Mouse (Mus musculus) small intestine, adult 2 months (tissue): ENCODE measurements around the gene Adcy1. TPM values are rescaled to one million over a fixed set of nuclear protein-coding genes. Genes with fewer than 3 reads are reported as not detected.

Source experiments
- H3K27ac ChIP-seq: fragments of 200-500 bp; 2 replicates; pipeline ENCODE4 v1.5.1; 2012; ENCODE audit warnings: low read depth, low read length, control low read depth, inconsistent platforms; ENCODE audit not compliant: insufficient read depth
- H3K27me3 ChIP-seq: fragments of 200-500 bp; 2 replicates; pipeline ENCODE4 v1.6.1; 2012; ENCODE audit warnings: mild to moderate bottlenecking, moderate library complexity, low read length, inconsistent platforms; ENCODE audit not compliant: control insufficient read depth, insufficient read depth
- H3K36me3 ChIP-seq: fragments of 200-500 bp; 2 replicates; pipeline ENCODE4 v1.6.1; 2012; ENCODE audit warnings: mild to moderate bottlenecking, low read length, control low read depth, inconsistent platforms; ENCODE audit not compliant: control insufficient read depth, insufficient read depth
- H3K4me1 ChIP-seq: fragments of 200-500 bp; 2 replicates; pipeline ENCODE4 v1.6.1; 2012; ENCODE audit warnings: low read length, inconsistent platforms, mixed read lengths; ENCODE audit not compliant: control insufficient read depth, insufficient read depth, insufficient read length
- H3K4me3 ChIP-seq: fragments of 200-500 bp; 2 replicates; pipeline ENCODE4 v1.5.1; 2012; ENCODE audit warnings: low read depth, mild to moderate bottlenecking, control low read depth, inconsistent platforms, low read length, moderate library complexity
- CTCF ChIP-seq: fragments of 200-500 bp; IDR thresholded peaks from 2 replicates; pipeline ENCODE4 v1.5.1; 2012; ENCODE audit warnings: low read depth, mild to moderate bottlenecking, control low read depth, inconsistent platforms, low read length, moderate library complexity, mixed read lengths; ENCODE audit not compliant: insufficient replicate concordance, insufficient read length; ENCODE audit errors: extremely low read depth
- POLR2A ChIP-seq: fragments of 200-500 bp; IDR thresholded peaks from 2 replicates; pipeline ENCODE4 v1.6.1; 2012; ENCODE audit warnings: low read depth, mild to moderate bottlenecking, control low read depth, inconsistent platforms, low read length, moderate library complexity
- WGBS: fragments of 180-500 bp; shearing (Covaris S2); methylation state at CpG from one replicate; pipeline ENCODE4 v1.1.7; 2018; 5-methylcytosine and 5-hydroxymethylcytosine counted together
- polyA plus RNA-seq: library from polyadenylated mRNA; depleted of rRNA; stranded (reverse); fragments of >200 nt; gene quantifications from 2 replicates; pipeline ENCODE4 v1.2.3, GENCODE M21; 2012

The Adcy1 gene
- polyA plus RNA-seq, 1 experiment, result 0.34 TPM

DNA sequence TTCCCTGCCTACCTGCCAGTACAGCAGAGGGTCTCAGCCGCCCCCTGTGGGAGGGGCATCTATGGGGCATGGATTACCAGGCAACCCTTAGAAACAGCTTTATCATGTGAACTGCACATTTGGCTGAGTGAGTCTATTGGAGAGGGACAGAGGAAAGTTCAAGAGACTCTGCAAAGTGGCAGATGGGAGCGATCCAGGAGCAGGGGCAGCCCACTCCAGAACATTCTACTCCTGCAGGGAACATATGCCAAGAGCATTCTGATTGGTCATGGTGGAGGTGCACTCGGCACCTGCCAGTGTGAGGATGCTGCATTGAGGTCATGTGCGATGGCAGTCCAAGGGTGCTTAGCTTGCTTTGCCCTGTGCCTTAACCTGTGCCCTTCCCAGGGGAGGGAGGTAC, 6.5 kb downstream of the Adcy1 start:
- TF ChIP-seq POLR2A, result no peak
- TF ChIP-seq CTCF, result no peak
- Histone ChIP-seq H3K27me3 (no peaks in the 10 kb centered on the region; the same call in 1 of the 2 replicates), H3K4me1 (no peaks in the 10 kb centered on the region), H3K4me3 (no peak overlapping the region), H3K36me3 (no peaks in the 10 kb centered on the region), H3K27ac (no peak overlapping the region)
- 86% methylated on average over 4 of the region's 4 CpGs for WGBS

DNA sequence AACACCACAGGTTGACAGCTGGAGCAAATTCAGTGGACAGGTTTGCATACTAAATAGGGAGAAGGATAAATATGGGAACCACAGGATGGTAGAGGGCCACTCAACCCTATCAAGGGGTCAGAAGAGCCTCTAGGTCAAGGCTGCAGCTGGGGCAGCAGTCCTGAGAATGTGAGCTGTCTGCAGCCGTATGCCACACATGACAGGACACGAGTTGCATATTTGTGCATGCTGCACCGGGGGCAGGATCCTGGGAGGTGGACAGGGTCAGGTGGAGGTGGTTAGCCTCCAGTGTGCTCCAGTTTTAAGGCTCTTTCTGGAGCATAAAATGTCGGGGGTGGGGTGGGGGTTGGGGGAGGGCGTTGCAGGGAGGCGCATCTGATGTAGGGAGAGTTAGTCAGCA, 8.3 kb downstream of the Adcy1 start:
- 71% methylated on average over 6 of the region's 6 CpGs for WGBS
- H3K36me3 ChIP-seq, result no peaks in the 10 kb centered on the region
- TF ChIP-seq POLR2A, result no peak
- no peak for TF ChIP-seq CTCF

DNA sequence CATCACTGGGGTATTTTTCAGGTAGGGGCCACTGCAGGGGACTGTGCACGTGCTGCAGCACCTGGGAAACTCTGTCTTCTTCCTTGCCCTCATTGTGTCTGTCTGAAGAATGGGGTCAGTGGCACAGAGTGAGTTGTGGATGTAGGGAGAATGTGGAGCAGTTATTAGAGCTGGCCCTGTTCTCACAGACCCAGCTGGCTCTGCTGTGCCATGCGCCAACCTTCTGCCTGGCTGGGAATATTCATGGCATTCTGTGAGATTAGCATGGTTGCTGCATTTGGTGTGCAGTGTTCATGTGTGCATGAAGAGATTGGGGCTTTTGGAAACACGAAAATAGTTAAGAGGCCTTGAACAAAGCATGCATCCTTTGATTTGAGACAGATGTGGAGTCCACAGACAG, 10.3 kb downstream of the Adcy1 start:
- Histone ChIP-seq H3K27me3 (no peaks in the 10 kb centered on the region), H3K4me1 (no peaks in the 10 kb centered on the region), H3K4me3 (no peak overlapping the region), H3K27ac (no peak overlapping the region), H3K36me3 (no peaks in the 10 kb centered on the region)
- TF ChIP-seq POLR2A, result no peak
- no peak for TF ChIP-seq CTCF
- 85% methylated on average over 3 of the region's 3 CpGs for WGBS

More for the DNA sequence above, 8.3 kb downstream of the Adcy1 start:
- Histone ChIP-seq H3K4me3 (no peak overlapping the region), H3K4me1 (no peaks in the 10 kb centered on the region), H3K27ac (no peak overlapping the region), H3K27me3 (no peaks in the 10 kb centered on the region)

DNA sequence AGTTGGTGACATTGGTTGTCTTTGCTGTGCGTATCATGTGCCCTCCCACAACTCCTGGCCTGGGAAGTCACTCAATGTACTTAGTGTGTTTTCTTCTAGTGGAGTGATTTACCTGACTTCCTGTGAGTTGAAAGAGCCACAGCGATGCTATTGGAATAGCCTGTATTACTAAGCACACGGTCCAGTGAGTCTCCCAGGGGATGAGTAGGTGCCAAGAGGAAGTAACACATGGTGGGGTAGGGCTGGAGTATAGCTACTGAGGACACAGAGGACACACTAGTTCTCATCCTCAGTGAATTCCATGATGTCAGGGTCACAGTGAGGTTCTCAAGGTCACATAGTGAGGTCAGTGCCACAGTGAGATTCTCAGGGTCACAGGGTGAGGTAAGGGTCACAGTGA, 13.2 kb downstream of the Adcy1 start:
- Histone ChIP-seq H3K36me3 (no peaks in the 10 kb centered on the region), H3K4me1 (no peaks in the 10 kb centered on the region), H3K4me3 (no peak overlapping the region), H3K27ac (no peak overlapping the region), H3K27me3 (no peaks in the 10 kb centered on the region)
- TF ChIP-seq CTCF (no peak), POLR2A (no peak)
- WGBS, result 56% methylated on average over 3 of the region's 3 CpGs

DNA sequence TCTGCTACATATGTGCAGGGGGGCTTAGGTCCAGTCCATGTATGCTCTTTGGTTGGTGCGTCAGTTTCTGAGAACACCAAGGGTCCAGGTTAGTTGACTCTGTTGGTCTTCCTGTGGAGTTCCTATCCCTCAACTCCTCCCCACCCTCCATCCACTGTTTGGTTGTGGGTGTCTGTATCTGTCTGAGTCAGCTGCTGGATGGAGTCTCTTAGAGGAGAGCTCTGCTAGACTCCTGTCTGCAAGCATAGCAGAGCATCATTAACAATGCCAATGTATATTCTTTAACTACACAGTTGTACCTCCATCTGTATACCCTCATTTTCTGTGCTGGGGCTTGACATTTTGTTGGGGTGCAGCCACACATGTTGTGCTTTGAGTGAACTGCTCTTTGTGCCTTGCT, 18.6 kb downstream of the Adcy1 start:
- Histone ChIP-seq H3K4me1 (no peaks in the 10 kb centered on the region), H3K4me3 (no peak overlapping the region), H3K36me3 (no peaks in the 10 kb centered on the region), H3K27me3 (no peaks in the 10 kb centered on the region), H3K27ac (no peak overlapping the region)
- 96% methylated on average over 1 of the region's 1 CpGs for WGBS
- TF ChIP-seq POLR2A (no peak), CTCF (no peak)

DNA sequence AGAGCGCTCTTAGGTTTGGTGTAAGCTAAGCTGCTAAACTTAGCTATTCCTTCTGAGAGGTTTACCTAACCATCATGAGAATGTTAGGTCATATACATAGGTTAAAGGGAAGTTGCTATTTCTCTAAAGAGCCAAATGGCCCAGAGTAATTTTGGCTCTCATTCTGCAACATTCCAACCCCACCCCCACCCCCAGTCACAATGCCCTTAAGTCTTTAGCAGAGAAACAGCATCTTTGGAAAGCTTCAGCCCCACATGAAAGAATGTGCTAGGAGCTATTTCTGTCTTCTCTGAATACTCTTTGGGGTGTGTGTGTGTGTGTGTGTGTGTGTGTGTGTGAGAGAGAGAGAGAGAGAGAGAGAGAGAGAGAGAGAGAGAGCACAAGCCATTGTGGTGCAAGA, 20.6 kb downstream of the Adcy1 start:
- Histone ChIP-seq H3K4me1 (no peaks in the 10 kb centered on the region), H3K27ac (no peak overlapping the region), H3K27me3 (no peaks in the 10 kb centered on the region), H3K4me3 (no peak overlapping the region), H3K36me3 (no peaks in the 10 kb centered on the region)
- WGBS, result 98% methylated on average over 1 of the region's 1 CpGs
- TF ChIP-seq CTCF, result no peak
- TF ChIP-seq POLR2A, result no peak

DNA sequence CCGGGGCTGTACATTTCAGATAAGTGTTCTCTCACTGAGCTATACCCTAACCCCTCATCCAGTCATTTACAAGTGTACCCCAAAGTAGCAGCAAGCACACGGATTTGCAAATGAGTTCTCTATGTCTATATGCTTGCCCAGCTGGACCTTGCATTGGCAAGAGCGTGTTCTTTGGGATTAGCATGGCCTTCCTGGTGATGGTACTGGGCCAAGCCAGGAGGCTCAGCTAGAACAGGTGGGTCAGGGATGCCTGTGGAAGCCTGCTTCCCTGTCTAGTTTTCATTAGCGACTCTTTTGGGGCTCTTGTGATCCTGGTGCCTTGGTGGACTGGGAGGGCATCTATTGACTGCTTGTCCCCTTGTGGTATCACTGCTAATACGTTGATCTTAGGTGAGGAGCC, 21.9 kb downstream of the Adcy1 start:
- no peak overlapping the region for H3K4me3 ChIP-seq
- no peak for TF ChIP-seq POLR2A
- no peak for TF ChIP-seq CTCF
- no peaks in the 10 kb centered on the region for H3K27me3 ChIP-seq
- WGBS, result 74% methylated on average over 5 of the region's 5 CpGs
- H3K27ac ChIP-seq, result no peak overlapping the region
- no peaks in the 10 kb centered on the region for H3K4me1 ChIP-seq
- H3K36me3 ChIP-seq, result no peaks in the 10 kb centered on the region

DNA sequence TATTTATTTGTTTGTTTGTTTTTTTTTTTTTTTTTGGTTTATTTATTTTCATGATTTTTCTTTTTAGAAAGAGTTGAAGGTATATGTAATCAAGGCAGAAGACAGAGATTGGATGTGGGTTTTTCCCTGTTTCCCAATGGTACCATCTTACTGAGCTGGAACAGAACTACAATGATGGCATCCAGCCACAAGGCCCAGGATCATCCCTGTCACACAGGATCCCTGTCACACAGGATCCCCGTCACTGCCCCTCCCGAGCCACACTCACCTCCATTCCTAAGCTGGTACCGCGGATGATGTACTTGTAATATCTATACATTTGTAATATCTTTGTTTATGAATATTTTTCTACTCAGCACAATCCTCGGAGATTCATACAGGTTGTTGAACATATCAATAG, 27.8 kb downstream of the Adcy1 start:
- WGBS, result 88% methylated on average over 5 of the region's 5 CpGs
- no peaks in the 10 kb centered on the region for H3K36me3 ChIP-seq
- no peak overlapping the region for H3K27ac ChIP-seq
- H3K4me3 ChIP-seq, result no peak overlapping the region
- H3K4me1 ChIP-seq, result no peaks in the 10 kb centered on the region
- H3K27me3 ChIP-seq, result no peaks in the 10 kb centered on the region
- TF ChIP-seq CTCF (no peak), POLR2A (no peak)
